Mouse (Mus musculus): ENCODE measurements around the gene Cacna1a. TPM values are rescaled to one million over a fixed set of nuclear protein-coding genes. Genes with fewer than 3 reads are reported as not detected.

Cacna1a gene
- 10 to 100 TPM in 3 of 4 experiments, 1 to 10 TPM in 1; 6.3 to 18.1 (median 11.8) TPM for total RNA-seq (2022)

DNA sequence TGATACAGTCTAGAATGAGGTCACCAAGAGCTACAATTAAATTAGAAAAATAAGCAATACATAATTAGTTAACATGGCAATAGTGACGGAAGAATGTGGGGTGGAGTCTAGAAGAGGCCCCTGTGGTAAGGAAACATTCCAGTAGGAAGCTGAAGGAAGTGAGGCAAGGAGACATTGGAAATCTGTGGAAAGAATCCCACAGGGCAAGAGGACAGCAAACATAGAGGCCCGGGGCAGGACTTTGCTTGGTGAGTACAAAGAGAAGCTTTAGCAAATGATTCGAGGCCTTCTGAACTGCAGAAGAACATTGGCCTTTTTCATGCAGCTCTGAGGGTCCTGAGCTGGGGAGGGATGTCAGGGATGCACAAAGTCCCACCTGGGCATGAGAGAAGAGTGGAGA lies at the start of gene Cacna1a:
Gene Cacna1a, plus strand, starts transcription at position 166 of the 400 bp plus-strand sequence.
- DNase-seq = no peak

DNA sequence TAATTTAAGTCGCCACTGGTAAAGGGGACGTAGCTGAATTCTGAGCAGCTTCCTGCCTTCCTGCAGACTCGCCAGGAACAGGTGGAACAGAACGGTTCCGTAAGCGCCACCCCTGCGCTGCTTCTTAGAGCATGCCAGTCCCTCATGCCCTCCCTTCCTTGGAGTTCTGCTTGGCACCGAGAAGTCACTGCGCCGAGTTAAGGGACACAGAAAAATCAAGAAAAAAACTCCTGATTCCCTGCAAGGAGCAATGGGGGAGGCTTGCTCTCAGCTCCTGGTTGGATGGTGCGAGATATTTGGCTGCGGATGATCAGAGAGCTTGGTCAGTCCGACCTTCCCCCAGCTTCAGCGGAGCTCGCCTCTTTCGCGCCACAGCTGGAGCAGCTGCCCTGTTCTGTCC lies 49.7 kb upstream of the Cacna1a start:
- DNase-seq = no peak

DNA sequence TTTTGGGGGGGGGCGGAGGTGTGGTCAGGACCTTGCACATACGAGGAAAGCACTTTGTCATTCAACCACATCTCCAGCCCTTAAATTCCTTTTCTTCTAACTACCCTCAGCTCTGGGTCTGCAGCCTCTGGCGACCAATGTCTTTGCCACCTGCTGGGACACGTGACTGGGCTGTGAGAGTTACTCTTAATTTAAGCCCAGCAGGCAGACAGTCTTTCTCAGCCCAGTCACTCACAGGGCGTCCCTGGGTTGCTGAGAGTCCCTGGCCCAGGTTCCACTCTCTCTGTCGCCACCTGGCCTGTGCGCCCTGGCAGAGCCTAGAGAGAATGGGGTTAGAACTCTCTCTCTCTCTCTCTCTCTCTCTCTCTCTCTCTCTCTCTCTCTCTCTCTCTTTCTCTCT lies 48.9 kb upstream of the Cacna1a start:
- no peak for DNase-seq

DNA sequence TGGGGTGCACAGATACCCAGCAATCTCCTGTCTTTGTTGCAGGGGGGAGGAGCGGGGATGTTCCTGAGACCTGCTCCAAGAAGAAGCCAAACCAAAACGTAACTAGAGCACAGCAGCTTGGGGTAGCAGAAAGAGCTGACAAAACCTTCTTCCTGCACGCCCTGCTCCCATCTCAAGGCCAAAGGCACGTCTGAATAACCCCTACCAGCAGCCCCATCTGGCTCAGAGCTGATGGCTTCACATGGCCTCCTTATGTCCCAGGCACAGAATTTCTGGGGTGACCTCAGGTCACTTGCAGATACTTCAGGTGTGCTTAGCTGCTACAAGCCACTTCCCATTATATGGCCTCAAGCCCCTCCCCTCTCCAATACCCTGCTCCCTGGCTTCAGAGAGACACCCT lies 48.4 kb upstream of the Cacna1a start:
- DNase-seq = no peak

DNA sequence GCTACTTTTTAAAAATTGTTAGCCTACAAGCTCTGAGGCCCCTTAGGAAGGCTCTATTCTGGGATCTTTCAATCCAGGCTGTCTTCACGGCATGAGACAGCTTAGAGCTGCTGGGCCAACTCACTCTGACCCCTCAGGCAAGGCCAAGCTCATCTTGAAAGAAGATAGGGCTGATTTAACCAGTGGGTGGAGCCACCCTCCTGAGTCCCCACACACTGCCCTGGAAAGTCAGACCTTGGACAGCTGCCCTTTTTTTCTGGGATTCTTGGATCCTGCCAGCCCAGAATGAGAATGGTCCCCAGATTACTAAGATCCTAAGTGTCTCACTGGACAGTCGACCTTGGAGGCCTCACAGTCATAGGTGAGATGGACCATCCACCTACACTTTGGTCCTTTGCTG lies 47.6 kb upstream of the Cacna1a start:
- no peak for DNase-seq

DNA sequence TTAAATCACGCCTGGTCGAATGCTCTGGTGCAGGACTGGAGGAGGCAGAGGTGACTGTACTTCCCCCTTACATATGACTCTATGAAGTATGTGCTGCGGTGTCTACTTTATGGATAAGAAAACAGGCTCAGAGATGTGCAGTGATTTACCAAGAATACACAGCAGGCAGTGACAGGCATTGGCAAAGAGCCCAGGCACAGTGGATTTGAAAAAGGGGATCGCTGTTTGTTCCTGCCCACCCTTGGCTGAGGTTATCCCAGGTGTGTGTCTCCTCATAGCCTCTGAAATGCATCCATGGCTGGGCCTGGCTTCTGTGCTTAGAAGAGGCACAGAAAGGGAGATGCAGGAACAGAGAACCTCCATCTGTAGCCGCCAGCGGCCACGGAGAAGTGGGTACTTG lies 42.7 kb upstream of the Cacna1a start:
- no peak for DNase-seq

DNA sequence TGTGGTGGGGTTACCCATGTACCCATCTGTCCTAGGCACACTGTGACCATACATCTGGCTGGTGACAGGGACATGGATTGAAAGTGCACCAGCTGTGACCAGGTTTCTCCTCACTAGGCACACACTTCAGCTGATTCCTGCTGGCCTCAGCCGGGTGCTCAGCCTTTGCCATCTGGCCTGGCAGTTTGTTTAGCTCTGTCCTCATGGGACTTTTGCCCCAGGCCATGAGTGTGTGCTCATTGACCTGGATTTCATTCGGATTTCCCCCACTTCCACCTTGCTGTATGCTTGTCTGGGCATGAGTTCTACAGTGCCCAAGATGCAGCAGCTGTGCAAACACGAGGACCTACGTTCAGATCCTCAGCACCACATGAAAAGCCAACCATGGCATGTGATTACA lies 41.8 kb upstream of the Cacna1a start:
- no peak for DNase-seq

DNA sequence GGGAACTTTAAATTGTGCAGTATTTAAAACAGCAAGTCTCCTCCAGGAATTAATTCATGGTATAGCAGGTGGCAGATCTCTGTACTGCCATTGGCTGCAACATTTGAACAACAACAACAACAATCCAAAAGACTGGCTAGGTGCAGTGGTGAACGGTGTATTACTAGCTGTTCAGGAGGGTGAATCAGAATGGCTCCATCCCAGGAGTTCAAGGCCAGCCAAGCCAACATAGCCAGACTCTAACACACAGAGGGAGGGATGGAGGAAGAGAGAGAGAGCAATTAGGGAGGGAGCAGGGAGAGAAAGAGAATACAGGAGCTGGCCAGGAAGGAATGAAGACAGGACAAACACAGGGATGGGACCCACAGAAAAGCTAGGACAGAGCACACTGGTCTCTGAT lies 38.7 kb upstream of the Cacna1a start:
- no peak for DNase-seq

DNA sequence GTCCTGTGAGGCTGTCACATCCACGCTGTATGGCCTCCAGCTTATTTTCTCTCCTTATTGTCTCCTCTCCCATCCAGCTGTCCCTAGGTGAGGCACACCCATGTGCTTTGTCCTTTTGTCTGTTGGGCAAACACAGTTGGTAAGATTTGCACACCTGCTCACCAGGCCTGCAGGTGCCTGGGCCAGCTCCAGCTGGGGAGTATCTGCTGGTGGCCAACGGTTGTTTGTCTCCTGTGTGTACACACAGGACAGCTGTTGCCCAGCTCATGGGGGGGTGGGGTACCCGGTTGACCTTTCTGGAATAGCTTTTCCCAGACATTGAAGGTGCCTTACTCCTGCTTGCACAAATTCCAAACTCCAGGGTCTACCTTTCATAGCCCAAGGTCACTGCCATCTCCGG lies 37.3 kb upstream of the Cacna1a start:
- DNase-seq = no peak

DNA sequence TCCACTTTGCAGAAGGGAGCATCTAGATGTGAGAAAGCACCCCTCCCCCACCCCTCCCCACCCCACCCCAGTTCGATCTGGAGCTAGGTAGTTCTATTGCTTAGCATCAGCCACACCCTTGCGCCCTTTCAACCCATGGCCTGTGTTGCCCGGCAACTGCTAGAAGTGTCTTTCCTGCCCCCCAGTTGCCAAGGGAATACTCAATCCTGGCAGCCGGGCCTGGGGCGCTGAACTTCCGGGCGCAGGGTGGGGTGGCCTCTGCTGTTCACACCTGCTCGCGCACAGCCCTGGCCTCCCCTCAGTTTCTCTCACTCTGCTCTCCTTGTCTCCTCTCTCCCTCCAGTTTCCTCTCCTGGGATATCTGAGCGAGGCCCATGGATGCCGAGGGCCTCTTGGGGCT lies 31.8 kb upstream of the Cacna1a start:
- no peak for DNase-seq

DNA sequence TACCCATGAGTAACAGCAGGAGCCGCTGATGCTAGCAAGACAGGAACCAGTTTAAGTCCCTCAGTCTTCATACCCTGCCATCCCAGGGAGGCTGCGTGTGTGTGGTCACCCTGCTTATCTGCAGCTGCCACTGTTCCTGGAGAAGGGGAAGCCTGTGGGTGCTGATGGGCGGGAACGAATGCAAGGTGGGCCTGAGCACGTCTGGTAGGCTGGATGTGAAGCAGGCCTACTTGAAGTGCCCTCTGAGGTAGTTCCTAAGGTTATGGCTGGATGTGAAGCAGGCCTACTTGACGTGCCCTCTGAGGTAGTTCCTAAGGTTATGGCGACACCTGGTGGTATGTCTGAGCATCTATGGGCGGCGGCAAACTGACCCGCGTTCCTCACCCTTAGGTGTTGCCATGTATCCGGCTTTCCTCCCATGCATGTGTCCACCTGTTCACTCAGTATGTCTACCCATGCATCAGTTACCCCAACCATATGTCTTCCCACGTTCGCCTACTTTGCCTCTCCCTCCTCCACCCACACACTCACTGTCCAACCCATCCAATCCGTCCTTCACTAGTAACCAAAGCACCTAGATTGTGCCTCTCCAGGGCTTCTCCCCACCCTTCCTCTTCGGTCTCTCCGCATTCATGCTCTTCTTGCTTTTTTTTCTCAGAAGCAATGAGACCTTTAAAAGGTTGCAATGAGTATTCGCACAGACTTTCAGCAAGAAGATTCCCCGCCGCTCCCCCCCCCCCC lies 30.4 kb upstream of the Cacna1a start:
- peak; percentile 40 for DNase-seq

DNA sequence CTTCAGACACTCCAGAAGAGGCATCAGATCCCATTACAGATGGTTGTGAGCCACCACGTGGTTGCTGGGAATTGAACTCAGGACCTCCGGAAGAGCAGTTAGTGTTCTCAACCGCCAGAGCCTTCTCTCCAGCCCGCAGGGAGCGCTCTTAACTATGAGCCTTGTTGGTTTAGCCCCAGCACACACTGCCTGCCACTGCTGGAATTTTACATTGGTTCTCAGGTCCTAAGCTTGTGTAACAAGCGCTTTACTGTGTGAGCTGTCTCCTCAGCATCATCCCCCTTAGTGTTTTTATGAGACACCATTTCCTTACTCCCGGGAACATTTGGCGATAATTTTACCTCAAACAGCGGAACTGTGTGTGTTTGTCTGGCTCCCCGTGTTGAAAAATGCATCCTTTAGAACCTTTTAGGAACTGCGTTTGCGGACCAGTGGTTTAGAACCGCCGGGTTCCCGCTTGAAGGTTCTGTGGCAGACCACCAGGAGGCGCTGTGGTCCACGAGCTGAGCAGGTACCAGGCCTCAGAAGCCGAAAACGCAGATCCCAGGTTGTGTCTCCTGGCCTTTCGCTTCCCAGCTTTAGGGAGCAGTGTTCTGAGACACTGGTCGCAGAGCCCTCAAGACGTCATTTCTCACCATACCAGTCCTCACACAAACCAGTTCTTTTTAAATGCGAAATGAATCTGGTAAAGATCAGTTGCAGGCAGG lies 24.7 kb upstream of the Cacna1a start:
- DNase-seq = peak; percentile 25

DNA sequence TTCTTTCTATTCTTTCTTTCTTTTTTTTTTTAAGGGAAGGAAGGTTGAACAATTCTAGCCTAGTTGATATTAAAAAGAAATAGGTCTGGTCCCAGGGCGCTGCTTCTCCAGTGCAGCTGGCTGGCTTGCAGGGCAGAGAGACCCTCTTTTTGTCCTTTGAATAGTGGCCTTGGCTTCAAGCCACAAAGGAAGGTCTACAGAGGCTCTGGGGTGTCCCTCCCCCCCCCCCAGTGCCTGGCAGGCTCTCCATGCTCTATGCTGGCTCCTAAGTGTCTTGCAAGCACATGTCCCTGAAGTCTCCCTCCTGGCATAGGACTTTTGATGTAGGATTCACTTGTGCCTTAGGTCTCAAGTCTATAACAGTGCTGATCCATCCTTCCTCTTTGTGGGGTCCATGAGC lies 23.0 kb upstream of the Cacna1a start:
- no peak for DNase-seq

DNA sequence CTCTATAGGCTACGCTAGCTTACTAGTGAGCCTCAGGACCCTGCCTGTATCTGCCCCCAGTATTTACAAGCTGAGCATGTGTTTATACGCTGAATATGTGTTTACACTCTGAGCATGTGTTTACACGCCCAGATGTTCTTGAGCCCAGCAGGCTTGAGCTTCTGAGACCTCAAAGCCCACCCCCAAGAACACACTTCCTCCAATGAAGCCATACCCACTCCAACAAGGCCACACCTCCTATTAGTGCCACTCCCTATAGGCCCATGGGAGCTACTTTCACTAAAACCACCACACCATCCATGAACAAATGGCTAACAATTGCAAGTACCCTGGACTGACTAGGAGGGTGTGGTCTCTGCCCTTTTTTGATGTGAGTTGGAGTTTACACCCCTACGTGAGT lies 17.3 kb upstream of the Cacna1a start:
- no peak for DNase-seq

DNA sequence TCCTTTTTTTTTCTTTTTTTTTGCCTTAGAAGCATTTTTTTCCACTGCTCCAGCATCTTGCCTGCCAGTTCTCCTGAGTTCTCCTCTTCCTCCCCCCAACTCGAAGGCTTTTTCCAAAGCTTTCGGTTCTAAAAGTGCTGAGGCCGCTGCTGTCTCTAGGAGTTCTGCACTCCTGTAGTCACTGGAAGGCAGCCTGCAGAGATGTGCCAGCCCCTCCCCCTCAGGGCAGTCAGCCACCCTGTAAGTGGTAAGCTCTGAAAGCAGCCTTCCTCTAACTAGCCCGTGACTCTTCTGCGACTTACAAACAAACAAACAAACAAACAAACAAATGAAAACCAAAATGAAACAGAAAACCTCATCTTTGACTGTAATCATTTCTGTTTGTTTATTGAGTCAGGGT lies 13.2 kb upstream of the Cacna1a start:
- DNase-seq = no peak

DNA sequence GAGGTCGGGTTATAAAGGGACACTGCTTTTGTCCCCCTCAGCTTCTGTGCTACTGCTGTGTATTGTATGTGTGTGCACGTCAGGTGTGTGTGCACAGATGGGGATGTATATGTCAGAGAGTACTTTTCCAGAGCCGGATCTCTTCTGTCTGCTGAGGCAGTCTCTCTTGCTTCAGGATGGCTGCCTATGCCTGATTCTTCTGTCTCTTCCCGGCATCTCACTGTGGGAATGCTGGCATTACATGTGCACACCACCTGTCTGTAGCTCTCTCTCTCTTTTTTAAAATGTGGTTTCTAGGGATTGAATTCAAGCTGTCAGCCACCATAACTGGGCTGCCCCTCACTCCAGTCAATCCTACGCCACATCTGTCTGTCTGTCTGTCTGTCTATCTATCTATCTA lies 12.4 kb upstream of the Cacna1a start:
- DNase-seq = no peak

DNA sequence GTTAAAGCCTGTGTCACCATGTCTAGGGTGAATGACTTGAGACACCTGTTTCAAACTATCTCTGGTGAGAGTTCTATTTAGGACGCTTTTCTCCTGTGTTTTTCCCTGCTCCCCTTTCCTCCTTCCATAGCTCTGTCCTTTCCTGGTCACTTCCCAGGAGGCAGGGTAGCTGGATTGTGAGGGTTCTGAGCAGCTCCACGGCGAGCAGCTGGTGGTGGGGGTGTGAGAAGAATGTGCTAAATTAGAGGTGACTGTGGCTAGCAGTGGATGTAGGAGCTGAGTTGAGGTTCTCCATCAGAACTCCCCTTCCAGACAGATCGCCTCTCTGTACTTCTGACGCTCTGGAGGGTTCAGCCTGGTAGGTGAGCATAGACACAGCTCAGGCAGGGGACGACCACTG lies 11.7 kb upstream of the Cacna1a start:
- DNase-seq = no peak

DNA sequence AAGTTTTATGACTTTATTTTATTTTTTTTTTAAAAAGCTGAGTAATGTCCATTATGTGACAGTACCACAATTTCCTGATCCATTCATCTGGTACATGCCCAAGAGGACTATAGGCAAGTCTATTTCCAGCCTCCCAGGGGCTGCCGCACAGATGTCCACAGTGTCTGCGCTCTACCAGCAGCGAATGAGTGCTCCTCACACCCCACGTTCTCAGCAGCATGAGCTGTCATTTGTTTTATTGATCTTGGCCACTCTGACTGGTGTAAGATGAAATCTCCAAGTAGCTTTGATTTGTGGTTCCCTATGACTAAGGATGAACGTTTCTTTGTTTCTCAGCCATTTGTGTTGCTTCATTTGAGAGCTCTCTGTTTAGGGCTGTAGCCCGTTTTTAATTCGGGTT lies 6.6 kb upstream of the Cacna1a start:
- no peak for DNase-seq

DNA sequence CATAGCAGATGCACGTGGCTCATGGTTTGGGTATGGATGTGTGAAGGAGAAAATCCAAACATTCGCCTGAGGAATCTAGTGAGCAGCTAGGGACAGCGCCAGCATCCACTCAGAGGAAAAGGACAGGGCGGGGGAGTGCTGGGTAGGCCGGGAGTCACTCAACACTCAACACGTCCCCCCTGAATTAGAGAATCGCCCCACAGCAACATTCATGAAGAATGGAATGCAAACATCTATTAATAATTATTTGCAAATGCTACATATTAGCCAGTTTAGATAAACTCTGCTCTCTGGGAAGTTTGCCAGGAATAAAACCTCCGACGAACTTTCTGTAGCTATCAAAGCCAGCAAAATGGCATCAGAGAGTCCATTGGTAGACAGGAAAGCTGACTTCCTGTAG lies 533 bp downstream of the Cacna1a start:
- DNase-seq = no peak

DNA sequence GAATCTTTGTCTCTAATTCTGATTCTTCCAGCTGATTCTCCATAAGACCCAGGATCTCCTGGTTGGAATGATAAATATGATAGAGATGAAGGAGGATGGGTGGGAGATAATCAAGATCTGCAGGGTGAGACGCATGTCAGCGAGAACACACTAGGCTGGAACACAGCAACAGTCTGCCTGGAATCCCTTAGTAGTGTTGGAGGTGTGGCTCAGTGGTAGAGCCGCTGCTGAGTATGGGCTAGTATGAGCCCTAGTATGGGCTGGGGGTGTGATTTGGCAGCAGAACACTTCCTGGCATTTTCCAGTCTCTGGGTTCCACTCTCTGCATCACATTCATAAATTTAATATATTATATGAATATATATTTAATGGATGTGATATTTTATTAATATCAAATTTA lies 933 bp downstream of the Cacna1a start:
- no peak for DNase-seq

DNA sequence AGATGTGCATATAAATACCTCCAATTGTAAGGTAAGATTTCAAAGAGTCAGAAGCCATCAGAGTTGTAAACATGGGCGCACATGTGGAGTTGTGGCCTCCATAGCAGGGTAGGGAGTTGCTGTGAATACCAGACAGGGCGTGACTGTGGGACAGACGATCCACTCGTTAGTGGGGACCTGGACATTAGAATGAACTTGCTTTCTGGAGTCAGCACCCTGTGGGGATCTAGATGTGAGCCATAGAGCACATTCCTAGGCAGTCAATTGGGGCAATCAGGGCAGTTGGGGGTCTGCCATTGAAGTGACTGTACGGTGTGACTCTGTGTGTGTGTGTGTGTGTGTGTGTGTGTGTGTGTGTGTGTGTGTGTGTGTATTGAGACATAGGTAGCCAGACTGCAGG lies 3.4 kb downstream of the Cacna1a start:
- no peak for DNase-seq

DNA sequence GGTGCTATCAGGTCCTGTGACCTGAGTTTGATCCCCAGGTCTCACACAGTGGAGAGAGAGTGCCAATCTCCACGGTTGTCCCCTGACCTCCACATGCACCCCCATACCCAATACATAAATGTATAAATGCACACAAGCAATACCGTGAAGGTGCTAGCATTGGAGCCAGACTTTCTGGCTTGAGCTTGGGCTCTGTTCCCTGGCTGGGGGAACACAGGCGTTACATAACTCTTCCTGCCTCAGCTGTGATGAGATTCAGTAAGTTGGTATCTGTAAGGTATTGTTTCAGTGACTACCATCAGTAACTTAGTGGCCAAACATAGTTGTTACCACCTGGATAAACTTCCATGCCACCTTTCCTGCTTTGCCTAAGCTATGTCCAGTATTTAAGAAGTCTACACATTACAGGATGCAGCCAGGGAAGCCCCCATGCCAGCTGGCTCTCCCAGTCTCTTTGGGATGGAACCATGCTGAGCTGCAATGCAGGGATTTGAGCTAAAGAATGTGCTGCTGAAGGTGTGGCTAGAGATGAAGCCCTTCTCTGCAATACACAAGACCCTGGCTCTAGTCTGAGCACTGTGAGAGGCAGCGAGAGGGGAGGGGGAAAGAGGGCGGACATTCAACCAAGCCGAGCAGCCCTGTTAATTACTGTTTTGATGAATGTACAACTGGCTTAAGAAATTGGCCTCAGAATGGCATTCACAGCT lies 7.7 kb downstream of the Cacna1a start:
- DNase-seq = no peak
